Mouse (Mus musculus): ENCODE data around the gene Epb41l4b.
A peak's percentile ranks its signal among the peaks of the same experiment; 100 is the strongest.

Gene Epb41l4b

DNA sequence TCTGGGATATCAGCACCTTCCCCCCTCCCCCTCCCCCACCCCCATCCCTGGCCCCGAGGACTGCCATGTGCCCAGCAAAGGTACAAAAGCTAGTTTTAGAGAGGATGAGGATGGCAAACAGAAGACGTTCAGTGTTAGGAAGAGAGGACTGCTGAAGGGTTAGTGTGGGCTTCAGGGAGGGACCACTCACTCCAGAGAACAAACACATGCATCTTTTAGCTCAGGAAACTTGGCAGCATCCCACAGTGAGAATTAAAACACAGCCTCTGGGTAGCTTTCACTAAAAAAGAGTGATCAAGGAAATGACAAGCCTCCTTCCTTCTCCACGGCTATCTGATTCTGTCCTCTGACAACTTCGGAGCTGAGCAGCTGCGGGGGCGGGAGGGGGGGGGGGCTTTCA, 132.3 kb downstream of the Epb41l4b start:
- DNase-seq (ENCODE audit: low spot score): no peak

DNA sequence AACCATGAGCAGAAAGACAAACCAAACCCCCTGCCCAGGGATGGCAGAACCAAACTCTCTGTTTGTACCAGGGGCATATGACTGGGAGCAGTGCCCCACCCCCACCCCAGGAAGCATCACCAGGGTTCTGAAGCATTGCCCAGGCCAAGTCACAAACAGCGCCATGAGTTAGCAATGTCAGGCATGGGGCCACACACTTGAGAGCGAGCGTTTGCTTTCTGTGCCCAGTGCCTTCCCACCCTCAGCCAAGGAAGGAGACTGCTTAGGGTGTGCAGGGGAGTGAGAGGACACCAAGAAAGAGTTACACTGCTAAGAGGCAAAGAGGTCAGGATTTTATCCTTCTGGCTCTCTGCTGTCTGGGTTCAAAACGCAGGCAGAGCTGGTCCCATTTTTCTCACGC, 132.8 kb downstream of the Epb41l4b start:
- DNase-seq (ENCODE audit: low spot score): no peak

DNA sequence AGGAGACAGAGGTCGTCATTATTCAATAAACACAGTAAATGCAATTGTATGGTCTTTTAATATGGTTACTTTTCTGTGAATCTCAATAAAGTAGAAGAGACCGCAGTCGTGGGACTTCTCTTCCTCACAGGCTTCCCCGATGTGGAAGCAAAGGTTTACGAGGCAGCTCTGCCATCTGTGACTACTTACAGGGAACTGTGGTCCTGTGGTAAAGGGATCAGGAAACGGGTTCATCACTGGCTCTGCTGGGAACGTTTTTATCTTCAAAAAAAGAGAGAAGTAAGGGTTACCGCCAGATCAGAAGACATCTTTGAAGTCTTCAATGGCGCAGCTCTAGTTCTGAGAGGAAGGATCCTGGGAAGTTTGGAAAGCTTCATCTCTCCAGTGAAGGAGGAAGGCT, 135.5 kb downstream of the Epb41l4b start:
- DNase-seq (ENCODE audit: low spot score): no peak

DNA sequence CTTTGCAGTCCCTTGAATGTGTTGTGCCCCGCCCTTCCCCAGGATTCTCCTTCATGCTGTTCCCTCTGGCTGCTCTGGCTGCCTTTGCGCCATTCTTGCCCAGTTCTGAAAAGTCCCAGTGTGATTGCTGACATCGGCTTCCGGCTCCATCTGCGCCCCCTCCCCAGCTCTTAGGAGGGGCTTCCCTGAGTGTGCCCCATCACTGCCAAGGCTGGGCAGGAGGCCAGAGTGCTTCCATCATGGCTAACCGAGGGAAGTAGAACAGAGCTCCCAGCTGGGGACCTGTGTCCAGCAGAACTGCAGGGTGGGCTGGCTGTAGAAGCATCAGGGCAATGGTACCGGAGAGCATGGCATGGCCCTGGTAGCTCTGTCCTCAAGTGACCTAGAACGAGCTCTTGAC, 138.2 kb downstream of the Epb41l4b start:
- no peak for DNase-seq (ENCODE audit: low spot score)

DNA sequence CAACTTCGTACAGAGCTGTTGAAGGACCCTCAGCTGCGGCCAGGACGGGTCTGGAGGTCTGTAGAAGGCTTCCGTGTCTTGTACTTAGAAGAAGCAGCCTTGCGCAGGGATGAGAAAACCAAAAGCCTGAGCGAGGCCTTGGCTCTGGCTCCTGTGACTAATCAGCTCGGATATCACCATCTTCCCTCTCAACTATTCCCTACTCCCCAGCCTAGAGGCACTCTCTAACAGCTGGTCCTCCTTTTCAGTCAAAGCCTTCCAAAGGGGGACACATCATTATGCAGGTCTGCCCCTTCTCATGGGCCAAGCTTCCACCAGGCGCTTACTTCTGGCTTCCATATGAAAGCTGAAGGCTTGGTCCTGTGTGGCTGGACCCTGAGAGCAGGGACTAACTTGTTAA, 139.4 kb downstream of the Epb41l4b start:
- DNase-seq (ENCODE audit: low spot score): no peak

DNA sequence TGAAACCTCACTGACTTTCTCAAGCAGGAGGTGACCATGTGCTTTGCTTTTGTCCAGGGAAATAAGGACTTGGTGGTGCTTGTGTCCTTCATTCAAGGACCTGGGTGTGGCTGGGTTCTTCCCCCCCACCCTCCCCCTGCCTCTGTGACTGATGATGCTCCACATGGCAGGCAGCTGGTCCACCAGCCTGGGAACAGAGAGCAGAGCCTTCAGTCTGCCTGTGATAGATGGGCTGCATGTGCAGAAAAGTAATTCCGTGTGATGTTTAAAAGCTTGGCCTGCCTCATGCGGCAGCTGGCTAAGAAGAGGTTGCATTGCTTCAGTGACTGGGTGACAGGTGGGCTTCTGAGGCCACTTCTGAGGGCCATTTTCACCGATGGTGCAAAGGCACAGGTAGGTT, 140.5 kb downstream of the Epb41l4b start:
- no peak for DNase-seq (ENCODE audit: low spot score)

DNA sequence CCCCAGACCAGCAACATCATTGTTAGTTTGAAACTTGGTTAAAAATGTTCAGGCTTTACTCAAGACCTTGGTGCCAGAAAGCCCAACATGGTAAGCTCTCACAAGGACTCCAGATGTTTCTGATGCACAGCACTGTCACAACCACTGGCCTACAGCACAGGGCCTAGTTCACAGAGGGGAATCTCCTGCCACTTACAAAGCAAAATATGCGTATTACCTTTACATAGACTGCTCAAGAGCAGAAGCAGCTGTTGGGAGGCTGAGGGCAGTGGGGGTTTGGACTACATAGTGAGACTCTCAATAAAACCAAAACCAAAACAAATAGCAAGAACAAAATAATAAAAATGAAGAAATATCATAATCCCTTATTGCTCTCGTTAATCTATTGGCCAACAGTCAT, 141.8 kb downstream of the Epb41l4b start:
- DNase-seq (ENCODE audit: low spot score): no peak

DNA sequence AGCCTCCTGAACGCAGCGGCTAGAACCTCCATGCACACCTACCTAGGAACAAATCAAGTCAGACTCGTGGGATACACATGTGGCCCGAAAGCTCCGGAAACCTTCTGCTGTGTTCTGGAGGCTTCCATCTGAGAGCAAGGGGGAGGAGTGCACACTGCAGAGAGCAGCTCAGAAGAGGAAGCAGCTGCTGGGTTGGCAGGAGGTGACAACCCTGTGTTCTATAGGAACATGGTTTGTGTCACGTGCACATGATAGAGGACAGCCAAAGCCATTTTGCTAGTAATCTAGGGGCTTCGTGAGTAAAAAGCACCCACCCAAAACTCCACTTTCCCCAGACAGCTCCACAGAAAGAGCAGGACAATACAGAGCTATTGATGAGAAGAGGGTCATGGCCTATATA, 149.9 kb downstream of the Epb41l4b start:
- DNase-seq (ENCODE audit: low spot score): no peak

DNA sequence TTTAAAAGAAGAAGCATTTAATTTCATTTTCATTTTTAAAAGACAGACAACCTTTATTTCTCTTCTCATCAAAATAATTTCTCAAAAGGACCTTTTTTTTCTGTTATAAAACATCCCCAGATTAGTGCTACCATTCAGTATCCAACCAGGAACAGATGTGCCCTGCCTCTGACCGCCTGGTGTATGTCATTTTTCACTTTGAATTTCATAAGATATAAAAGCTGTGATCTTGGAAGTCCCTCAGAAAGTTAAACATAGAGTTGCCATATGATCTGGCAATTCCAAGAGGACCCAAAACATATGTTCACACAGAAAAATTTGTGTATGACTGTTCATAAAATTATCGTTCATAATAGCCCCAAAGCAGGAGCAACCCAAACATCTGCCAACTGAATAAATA, 151.3 kb downstream of the Epb41l4b start:
- DNase-seq (ENCODE audit: low spot score): no peak

DNA sequence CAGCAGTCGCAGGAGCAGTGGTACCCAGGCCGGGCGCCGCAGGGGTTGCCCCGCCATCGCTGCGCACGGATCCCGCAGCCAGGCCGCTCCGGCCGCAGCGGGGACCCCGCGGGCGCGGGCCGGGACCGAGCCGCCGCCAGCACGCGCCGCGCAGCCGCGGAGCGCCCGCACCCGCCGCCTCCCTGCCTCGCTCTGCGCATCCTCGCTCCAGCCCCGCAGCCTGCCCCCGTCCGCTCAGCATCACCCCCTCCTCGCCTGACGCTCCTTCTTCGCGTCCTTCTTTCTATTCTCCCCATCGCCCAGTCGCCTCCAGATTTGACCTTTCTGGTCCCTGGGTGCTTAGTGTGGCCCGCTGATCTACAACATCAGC, 153.0 kb downstream of the Epb41l4b start, which contains the start of gene Frrs1l:
Gene Frrs1l (minus strand): TSS at position 177 of the 370 bp plus-strand sequence.
- no peak for DNase-seq (ENCODE audit: low spot score)

DNA sequence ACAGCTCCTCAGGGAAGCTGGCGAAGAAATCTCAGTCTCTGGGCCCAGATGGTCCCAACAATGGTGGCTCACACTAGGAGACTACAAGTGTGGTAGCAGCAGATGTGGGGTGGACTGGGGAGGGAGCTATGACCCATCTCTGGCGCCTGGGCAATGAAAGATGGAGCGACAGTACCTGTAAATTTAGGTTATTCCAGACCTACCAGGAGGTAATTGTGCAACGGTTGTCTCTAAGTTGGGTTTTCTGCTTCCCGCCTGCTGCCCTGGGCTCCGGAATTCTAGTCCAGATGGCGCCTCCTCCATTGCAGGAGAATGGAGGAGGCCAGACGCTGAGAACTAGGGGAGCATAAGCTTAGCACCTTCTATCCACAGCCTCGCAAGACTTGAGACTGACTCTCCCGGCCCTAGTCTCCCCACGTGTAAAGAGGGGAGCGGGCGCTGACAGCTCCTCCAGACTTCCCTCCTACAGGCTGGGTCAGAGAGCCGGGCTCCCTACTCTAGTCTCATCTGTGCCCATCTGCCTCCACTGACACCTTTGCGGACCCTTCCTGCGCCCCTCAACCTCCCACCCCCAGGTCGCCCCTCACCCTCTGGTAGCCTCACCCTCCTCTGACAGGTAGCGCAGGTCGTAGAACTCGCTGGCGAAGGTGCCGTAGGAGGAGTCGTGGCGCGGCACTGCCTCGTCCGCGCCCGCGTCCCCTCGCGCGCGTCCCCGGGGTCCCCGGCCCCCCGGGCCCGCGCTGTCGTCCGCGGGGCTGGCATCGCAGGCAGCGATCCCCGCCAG, 153.6 kb downstream of the Epb41l4b start:
- peak; percentile 6 for DNase-seq (ENCODE audit: low spot score)

DNA sequence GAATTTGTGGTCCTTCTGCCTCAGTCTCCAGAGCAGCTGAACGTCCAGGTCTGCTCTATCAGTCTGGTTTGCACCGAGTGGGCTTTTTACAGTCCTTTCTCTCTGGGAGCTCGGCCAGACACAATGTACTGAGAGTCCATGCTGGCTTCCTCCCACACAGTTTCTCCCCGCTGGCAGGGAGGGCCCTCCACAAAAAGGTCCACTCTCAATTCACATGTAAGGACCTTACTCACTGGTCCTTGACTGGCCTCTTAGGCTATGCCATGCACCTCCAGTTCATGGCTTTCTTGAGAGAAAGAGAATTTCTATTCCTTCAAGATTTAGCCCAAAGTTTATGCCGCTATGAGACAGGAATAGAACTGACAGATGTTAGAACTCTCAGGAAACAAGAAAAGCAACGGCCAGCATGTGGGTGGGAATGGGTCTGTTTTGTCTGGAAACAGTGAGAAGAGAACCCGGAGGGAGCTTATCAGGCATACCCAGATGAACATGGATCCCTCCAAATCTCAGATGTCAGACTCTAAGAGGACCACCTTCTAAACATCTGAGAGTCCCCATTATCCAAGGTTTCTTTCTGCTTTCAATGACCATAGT, 177.6 kb downstream of the Epb41l4b start:
- no peak for DNase-seq (ENCODE audit: low spot score)

DNA sequence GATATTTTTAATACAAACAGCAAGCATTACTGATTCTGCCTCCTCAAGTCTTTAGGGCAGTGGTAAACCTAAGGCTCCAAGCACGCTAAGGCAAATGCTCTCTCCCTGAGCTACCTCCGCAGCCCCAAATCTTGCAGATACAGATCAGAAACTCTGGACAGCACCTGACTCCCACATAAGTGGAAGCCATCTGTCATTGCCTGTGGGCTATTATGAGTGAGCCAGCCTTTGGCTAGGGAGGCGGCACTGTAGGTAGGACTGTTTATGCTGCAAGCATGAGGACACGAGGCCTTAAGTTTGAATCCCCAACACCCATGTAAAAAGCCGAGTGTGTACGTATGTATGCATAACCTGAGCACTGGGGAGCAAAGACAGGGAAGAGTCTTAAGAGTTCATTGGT, 179.6 kb downstream of the Epb41l4b start:
- DNase-seq (ENCODE audit: low spot score): no peak

DNA sequence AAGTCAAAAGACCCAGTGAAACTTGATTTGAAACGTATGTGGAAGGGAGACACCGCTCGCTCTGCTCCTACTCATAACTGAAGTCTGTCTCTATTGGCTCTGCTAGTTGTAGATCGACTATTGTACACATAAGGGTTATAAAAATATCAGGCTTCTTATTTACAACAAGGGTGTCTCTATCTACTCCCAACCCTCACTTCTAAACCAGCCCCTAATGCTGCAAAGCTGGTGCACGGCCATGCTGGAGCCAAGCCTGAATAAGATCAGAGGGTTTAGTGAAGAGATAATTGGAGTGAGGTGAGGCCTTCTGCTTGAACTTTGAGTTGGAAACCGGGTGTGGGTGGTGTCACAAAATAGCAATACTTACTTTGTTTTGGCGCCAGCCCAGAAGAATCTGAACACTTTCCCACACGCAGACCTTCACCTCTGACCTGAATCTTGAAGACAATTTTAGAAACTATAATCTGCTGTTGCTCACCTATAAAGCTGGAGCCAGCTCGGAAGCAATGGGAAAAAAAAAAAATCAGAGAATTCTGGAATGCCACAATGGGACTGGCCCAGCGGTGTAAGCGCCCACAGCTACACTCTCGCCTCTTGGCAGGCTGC, 181.8 kb downstream of the Epb41l4b start:
- no peak for DNase-seq (ENCODE audit: low spot score)

DNA sequence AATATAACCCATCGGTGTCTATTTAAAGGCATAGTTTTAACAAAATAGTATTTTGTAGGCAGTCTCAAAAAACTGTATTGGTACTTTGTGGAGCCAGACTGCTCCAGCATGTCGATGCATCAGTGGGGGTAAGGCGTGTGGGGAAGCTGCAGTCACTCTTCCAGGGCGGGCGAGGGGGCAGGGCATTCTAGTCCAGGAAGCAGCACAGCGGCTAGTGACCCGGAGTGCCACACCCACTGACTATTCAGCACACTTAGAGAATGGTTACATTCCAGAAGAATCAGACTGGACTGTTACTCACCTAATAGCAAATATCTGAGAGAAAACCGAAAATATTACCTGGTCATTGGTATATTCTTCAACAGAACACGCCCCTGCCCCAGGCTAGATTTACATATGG, 185.7 kb downstream of the Epb41l4b start:
- no peak for DNase-seq (ENCODE audit: low spot score)

DNA sequence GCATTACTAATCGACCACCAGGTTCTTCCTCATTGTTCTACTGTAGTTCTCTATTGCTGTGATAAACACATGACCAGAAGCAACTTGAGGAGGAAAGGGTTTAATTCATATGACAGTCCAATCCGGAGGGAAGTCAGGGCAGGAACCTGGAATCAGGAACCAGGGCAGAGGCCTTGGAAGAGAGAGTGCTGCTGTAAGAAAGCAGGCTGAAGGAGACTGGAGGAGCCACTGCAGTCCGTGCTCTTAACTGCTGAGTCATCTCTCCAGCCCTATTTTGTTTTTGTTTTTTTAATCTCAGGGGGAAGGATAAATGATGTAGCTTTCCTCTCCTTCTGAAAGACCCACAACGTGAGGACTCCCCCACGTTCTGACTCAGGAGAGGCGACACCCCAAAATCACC, 190.0 kb downstream of the Epb41l4b start:
- no peak for DNase-seq (ENCODE audit: low spot score)

DNA sequence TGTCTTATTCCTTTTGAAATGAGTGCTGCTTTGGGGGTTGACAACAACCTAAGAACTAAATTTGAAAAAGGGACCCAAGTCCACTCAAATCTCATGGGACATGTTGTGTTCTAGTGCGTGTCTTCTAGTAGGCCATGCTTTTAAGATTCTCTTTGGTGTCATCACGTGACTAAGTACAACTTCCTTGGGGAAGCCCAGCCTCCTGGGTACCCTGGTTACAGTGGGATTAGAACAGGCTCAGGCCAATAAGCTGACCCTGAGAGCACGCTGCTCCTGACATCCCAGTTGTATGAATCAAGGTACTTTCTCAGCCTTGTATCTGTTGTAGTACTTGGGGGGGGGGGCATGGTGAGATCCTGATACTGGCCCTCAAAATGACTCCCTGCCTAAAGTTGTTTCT, 191.5 kb downstream of the Epb41l4b start:
- no peak for DNase-seq (ENCODE audit: low spot score)

DNA sequence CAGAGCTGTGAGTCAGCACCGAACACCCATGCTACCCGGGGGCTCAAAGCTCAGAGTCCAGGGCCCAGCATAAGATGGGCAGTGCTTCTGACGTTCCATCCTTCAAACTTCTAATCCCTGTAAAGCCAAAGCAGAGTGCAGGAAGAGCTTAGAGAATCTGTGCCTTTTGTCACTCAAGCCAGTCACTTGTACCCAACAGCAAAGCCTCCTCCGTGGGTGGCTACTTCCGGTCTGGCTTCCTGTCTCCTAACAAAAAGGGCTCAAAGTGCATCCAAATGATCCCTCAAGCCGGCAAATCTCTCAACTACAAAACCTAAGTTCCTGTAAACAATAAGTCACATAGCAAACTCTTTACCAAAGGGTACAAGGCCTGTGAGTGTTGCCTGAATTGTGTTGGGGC, 193.7 kb downstream of the Epb41l4b start:
- DNase-seq (ENCODE audit: low spot score): no peak

DNA sequence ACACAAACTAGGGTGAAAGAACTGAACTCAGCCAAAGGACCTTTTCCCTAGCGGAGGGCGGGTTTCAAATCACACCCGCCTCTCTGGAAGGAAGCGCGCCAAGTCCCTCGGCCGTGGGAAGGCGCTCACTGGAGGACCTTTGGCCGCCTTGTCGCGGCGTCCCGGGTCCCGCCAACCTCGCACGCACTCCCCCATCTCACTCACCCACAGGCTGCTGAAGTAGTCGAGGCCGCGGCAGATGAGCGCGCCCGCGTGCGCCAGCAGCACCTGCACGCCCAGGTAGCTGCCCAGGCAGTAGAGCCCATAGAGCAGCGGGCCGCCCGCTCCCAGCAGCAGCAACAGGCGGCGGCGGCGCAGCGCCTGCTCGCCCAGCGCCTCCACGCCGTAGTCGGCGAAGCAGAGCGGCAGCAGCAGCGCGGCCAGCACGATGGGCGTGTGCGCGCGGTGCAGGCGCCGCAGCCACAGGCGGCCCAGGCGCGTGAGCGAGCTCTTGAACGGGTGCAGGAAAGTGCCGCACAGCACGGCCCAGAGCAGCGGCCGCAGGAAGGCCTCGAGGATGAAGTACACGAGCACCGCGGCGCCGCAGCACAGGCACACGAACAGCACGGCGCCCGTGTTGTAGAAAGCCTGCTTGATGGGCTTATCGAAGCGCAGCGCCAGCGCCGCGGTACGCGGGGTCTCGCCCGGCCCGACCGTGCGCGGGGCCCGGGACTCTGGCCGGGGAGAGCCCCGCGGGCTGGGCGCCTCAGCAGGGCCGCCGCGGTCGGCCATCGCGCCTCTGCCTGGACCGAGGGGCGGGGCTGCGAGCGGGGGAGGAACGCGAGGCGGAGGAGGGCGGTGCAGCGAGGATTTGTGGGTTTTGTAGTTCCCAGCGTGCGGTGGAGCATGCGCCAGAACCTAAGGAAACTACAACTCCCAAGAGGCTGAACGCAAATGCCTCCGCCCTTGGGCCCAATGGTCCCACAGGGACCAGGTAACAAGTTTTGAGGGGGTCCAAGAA, 196.3 kb downstream of the Epb41l4b start, which contains the start of gene Tmem245:
Gene Tmem245 (minus strand): TSS at position 797 of the 1,000 bp plus-strand sequence.
- DNase-seq (ENCODE audit: low spot score): peak; percentile 95

DNA sequence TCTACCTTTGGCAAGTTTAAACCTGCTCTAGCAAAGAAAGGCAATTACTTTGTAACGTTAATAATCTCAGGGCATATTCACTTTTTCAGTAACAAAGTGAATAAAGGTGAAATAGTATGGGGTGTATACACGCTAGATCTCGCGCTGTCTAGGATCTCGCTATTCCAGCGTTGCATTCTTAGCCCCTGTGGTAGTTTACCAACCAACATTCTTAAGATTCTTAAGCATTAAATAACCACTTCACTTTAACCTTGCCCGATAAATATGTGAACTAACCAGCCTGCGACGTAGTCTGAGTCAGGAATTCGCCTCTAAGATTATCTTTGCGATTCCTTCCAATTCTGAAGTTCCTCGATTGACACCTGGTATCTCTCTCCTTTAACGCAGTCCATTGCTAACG, 197.1 kb downstream of the Epb41l4b start:
- no peak for DNase-seq (ENCODE audit: low spot score)

DNA sequence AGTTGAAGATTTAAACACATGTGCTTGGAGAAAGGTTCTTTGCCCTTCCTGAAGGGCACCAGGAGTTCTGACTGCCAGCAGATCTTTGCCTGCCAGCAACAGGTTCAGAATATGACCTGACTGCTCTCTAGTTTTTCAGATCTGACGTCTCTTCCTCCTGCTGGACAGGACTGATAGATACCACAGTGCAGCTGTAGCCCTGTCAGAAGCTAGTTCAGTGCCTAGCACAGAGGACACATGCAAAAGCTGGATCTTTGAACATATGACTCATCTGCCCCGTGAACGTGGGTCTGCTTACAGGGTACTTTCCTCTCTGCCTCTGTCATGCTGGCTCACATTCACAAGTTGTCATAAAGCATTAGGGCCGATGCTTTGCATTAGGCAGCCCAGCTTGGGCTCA, 199.0 kb downstream of the Epb41l4b start:
- DNase-seq (ENCODE audit: low spot score): no peak

DNA sequence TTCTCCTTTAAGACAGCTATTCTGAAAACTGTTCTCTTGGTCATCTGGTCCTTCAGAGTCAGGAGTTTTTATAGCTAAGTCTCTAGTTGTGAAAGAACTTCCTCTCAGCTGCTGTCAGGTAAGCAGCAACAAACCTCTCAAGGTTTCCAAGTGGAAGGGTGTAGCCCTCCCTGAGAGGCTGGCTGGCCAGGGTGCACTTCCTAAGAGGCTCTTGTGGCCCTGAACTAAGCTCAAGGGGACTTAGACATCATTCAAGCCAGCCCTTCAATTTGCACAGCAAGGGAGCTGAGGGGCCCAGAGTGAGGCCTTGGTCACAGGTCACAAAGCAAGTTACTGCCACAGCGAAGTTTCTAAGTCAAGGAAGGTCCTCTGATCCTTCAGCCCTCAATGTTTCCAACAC, 200.0 kb downstream of the Epb41l4b start:
- no peak for DNase-seq (ENCODE audit: low spot score)
